Mouse (Mus musculus) testis, adult 10 weeks (tissue): Measurements from ENCODE around the gene Ap2m1. TPM values are rescaled to one million over a fixed set of nuclear protein-coding genes. Genes with fewer than 3 reads are reported as not detected.

Source experiments
- polyA plus RNA-seq: library from polyadenylated mRNA; stranded (reverse); fragments of 350-450 nt; fragmentation: Illumina TruSeq; extraction: RNeasy Lipid Tissue Mini Kit (QIAGEN cat#74804); gene quantifications from one replicate; pipeline ENCODE4 v1.2.3, GENCODE M21; 2014; ENCODE audit warnings: low read depth, low replicate concordance

Gene Ap2m1
- polyA plus RNA-seq = 44.8 TPM

DNA sequence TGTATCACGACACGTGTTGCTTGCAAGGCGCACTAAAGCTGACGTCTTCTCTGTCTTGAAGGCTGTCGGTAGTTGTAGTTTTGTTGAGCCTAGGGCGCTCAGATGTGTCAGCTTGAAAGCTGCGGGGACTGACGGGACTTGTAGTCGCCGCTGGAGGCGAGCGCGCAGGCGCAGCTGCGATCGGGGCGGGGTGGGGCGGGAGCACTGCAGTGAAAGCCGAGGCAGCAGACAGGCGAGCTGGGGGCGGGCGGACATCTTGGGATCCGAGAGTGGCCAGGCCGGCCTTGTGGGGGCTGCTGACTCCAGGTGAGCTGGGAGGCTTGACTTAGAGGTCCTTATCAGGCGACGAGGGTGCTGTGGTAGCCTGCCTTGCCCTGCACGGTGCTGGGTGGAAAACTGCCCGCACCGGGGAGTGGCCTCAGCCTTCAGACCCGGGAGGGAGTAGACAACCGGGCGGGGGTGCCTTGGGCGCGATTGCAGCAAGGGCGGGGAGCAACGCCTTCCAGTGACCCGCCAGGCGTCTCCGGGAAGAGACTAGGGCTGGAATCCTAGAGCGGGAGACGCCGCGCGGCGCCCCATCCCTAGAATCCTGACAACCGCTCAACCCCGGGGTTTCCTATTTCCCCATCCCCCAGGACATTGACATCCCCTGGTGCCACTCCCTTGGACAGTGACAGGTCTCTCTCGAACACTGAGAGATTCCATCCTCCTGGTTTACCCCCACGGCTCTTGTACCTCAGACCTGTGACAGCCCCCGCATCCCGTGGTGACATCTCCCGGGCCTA is at the start of gene Ap2m1:
Gene Ap2m1, plus strand, starts transcription at position 183 of the 785 bp plus-strand sequence.

GRCm38 (mm10) chr16:20498677-20499475 is 36.4 kb upstream of the Ap2m1 start, which contains the start of gene Eif2b5:
Eif2b5 (plus strand) TSS chr16:20498817.

DNA sequence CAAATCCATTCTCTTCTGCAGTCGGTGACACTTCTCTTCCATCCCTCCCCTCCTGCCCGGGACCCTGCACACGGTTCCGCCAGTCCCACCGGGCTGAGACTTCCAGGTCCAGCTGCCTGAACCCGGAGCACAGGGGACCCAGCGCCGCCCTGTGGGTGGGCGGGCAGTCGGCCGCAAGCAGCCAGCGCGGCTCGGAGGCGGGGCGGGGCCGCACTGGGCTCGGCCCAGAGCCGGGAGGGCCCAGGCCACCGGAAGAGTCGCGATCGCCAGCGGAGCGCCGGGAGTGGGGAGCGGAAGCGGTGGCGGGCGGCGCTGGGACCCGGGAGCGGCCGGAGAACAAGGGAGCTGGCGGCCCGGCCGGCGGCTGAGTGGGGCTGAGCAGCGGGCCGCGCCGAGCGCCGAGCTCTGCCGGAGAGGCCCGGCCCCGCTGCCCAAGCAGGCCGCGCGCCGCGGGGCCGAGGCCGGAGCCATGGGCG is 18.5 kb upstream of the Ap2m1 start, which contains the start of gene Dvl3:
Gene Dvl3, plus strand, starts transcription at position 257 of the 476 bp plus-strand sequence.

DNA sequence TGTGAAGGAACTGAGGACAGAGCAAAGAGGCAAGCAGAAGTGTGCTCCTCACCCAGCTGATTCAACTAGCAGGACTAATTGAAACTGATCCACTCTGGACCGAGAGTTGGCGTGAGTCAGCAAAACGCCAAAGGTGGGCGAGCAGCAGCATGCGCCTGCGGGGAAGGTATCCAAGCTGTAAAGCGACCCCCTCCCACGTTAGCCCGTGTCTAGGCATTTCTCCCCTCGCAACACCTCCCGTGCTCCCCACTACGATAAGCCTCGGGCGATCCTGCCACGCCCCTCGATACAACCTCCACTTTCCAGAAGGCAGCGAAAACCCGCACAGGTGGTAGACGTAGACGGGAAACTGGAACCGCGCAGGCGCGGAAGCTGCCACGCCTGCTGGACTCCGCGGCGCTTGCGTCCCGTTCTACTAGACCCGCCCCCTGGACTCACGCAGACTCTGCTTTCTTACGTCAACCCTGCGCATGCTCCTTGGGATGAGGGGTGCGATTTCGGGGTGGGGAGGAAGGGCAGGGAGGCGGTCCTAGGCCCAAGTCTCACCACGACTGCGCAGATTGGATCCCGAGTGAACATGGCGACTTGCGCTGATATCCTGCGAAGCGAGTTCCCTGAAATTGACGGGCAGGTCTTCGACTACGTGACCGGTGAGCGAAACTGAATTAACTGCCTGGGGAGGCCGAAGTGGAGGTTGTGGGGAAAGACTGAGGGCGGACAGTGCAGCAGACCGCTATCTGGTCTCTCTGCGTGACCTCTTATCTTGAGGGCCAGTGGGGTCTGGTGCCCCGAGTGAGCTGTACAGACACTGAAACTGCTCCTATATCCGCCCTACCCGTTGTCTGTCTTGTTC is 13.0 kb downstream of the Ap2m1 start, which contains the start of gene Abcf3:
Gene Abcf3, plus strand, starts transcription at position 482 of the 853 bp plus-strand sequence.

DNA sequence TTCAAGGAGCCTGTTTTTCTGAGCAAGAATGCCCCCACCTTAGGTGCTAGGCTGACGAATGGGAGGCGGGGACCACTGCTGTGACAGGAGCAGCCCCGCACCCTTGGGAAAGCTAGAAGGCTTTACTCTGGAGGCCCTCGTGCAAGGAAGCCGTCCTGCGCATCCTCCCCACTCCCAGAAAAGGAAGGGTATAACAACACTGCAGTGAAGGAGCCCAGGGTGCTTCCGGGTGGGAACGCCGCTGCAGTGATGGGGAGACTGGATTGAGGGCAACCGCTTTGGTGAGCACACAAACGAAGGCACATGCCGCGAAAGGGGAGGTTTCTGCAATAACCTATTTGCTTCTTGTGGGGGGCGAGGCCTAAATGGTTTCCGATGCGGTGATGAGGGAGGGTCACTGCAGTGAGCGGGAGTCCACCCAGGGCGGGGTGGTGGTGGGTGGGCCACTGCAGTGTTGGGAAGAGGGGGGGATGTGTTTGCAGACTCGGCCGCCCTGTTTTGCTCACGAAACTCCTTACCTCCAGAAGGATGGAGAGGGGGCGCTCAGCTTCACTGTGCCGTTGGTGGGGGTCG is 54.2 kb downstream of the Ap2m1 start, which contains the start of gene Vwa5b2:
Gene Vwa5b2, plus strand, starts transcription at position 106 of the 573 bp plus-strand sequence.

Other genes with a start within 250 kb of the Ap2m1 start
- 72.8 TPM for gene Parl, start 233.1 kb upstream of the Ap2m1 start, polyA plus RNA-seq
- gene Cyp2ab1, start 210.1 kb upstream of the Ap2m1 start, polyA plus RNA-seq = not detected
- gene Abcc5, start 109.1 kb upstream of the Ap2m1 start, polyA plus RNA-seq = 17.0 TPM
- 21.4 TPM for gene Eif2b5, start 36.7 kb upstream of the Ap2m1 start, polyA plus RNA-seq
- 4.9 TPM for gene Dvl3, start 18.5 kb upstream of the Ap2m1 start, polyA plus RNA-seq
- gene Abcf3, start 13.1 kb downstream of the Ap2m1 start, polyA plus RNA-seq = 25.1 TPM
- gene Vwa5b2, start 54.0 kb downstream of the Ap2m1 start, polyA plus RNA-seq = not detected
- gene Eef1akmt4, start 76.1 kb downstream of the Ap2m1 start, polyA plus RNA-seq = 0.52 TPM
- not detected for gene Gm49333, start 76.1 kb downstream of the Ap2m1 start, polyA plus RNA-seq
- 5.3 TPM for gene Alg3, start 76.3 kb downstream of the Ap2m1 start, polyA plus RNA-seq
- 1.9 TPM for gene Camk2n2, start 85.8 kb downstream of the Ap2m1 start, polyA plus RNA-seq
- gene Ece2, start 94.3 kb downstream of the Ap2m1 start, polyA plus RNA-seq = 0.13 TPM
- 163 TPM for gene Psmd2, start 116.2 kb downstream of the Ap2m1 start, polyA plus RNA-seq
- 123 TPM for gene Eif4g1, start 132.8 kb downstream of the Ap2m1 start, polyA plus RNA-seq
- 0.41 TPM for gene Fam131a, start 157.8 kb downstream of the Ap2m1 start, polyA plus RNA-seq
- gene Polr2h, start 182.2 kb downstream of the Ap2m1 start, polyA plus RNA-seq = 9.8 TPM
- gene Clcn2, start 182.3 kb downstream of the Ap2m1 start, polyA plus RNA-seq = 1.4 TPM
- gene Chrd, start 197.6 kb downstream of the Ap2m1 start, polyA plus RNA-seq = 0.21 TPM
- gene Thpo, start 199.0 kb downstream of the Ap2m1 start, polyA plus RNA-seq = not detected